ENCODE assay signal across 11 mouse cellular contexts in the genomic region with DNA sequence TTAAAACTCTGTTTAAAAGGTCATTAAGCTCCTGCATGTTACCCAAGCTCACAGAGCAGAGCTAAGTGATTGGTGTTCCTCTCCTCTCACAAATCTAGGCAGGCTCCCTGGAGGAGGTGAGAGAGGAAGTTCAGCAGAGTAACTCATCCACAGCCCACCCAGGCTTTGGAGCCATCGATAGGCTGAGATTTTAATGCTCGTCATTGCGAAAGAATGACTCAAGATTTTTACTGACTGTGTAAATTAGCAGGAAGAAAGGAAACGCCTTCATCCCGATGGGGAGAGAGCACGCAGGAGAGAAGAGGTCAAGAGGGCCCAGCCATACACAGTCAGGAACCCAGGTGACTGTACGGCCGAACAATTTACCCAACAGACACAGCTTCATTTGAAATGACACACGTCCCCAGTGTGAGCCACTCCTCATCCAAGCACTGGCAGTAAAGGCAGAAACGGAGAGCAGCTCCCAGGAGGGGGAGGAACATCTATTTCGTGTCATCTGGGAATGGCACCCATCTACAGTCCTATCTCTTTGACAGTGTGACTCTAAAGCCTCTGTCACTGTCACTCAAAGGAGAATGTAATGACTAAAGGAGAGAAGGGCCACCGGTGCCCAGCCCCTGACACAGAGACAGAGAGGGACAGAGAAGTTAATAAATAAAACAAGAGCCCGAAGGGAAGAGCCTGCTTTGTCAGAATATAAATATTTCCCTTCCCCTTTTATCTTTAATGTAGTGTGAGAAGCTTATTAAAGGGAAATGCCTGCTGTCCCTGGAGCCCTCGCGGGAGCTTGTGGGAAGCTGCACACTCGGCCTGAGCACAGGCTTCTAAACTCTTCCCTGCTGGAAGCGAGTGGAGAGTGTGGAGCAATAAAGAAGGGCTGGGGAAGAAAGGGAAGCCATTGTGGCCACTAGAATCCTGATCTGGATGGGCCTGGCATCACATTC. TPM values are rescaled to one million over a fixed set of nuclear protein-coding genes. Genes with fewer than 3 reads are reported as not detected.
DNase-seq lines count a peak whose midpoint lies in the region; ATAC-seq lines count a peak whose summit lies in the region.
"Had no signal": no experiment of that assay in that cellular context is flagged by ENCODE, and none has a peak within 500 bp of the region (broad histone marks: within the 10 kb centered on the region; RNA-seq: fewer than 3 reads in every experiment).

No protein-coding gene starts in this region.

- peaks cover 15% of the 10 kb centered on the region for H3K4me1 ChIP-seq in lung, embryonic 15.5 days
- 0 out of 2 replicates have a peak, but pooled peaks cover 7% of the 10 kb centered on the region for H3K4me1 ChIP-seq in embryonic facial prominence, embryonic 14.5 days (ENCODE audit: control insufficient read depth, insufficient read depth, low read length)
- H3K4me1 ChIP-seq in limb, embryonic 10.5 days = peaks cover 30% of the 10 kb centered on the region
- H3K4me1 ChIP-seq in neural tube, embryonic 13.5 days (replicated peaks) = peaks cover 38% of the 10 kb centered on the region
- no peaks in the 10 kb centered on the region for H3K4me1 ChIP-seq in heart, embryonic 12.5 days (replicated peaks)

- H3K9ac ChIP-seq in lung, embryonic 15.5 days = no peak overlapping the region
- H3K9ac ChIP-seq in embryonic facial prominence, embryonic 14.5 days (ENCODE audit: low read depth, low read length) = peak overlapping the region; percentile 20; the same call in 1 of the 2 replicates
- H3K9ac ChIP-seq in neural tube, embryonic 13.5 days = peak overlapping the region; percentile 22
- no peak overlapping the region for H3K9ac ChIP-seq in heart, embryonic 12.5 days
- H3K9ac ChIP-seq: liver, embryonic 15.5 days had no signal

- H3K4me2 ChIP-seq in lung, embryonic 15.5 days = 0 out of 2 replicates have a peak overlapping the region, but pooled peaks have one; percentile 1
- H3K4me2 ChIP-seq in embryonic facial prominence, embryonic 14.5 days (ENCODE audit: low read depth, low read length) = no peak overlapping the region
- H3K4me2 ChIP-seq in neural tube, embryonic 13.5 days = no peak overlapping the region
- H3K4me2 ChIP-seq in heart, embryonic 12.5 days = no peak overlapping the region
- H3K4me2 ChIP-seq: liver, embryonic 15.5 days had no signal

- 13% methylated on average over 17 of the region's 17 CpGs for WGBS in lung, embryonic 15.5 days
- 40% methylated on average over 17 of the region's 17 CpGs for WGBS in embryonic facial prominence, embryonic 14.5 days
- WGBS in limb, embryonic 10.5 days = 48% methylated on average over 17 of the region's 17 CpGs
- WGBS in neural tube, embryonic 13.5 days = 17% methylated on average over 17 of the region's 17 CpGs
- 54% methylated on average over 17 of the region's 17 CpGs for WGBS in heart, embryonic 12.5 days

- no peaks in the 10 kb centered on the region for H3K27me3 ChIP-seq in lung, embryonic 15.5 days
- H3K27me3 ChIP-seq in embryonic facial prominence, embryonic 14.5 days (replicated peaks; ENCODE audit: control insufficient read depth, insufficient read depth, low read length) = no peaks in the 10 kb centered on the region
- H3K27me3 ChIP-seq in limb, embryonic 10.5 days (ENCODE audit: low read depth, poor library complexity, severe bottlenecking) = no peaks in the 10 kb centered on the region
- H3K27me3 ChIP-seq in neural tube, embryonic 13.5 days = no peaks in the 10 kb centered on the region
- peaks cover 40% of the 10 kb centered on the region for H3K27me3 ChIP-seq in heart, embryonic 12.5 days (replicated peaks)
- H3K27me3 ChIP-seq: liver, embryonic 15.5 days had no signal

- peak; percentile 78; the same call in 1 of the 2 replicates for ATAC-seq in lung, embryonic 15.5 days (ENCODE audit: borderline replicate concordance, extremely low read depth, low FRiP score, low TSS enrichment)
- 0 out of 2 replicates have a peak, but pooled peaks have one; percentile 22 for ATAC-seq in embryonic facial prominence, embryonic 14.5 days (ENCODE audit: low read depth)
- ATAC-seq in neural tube, embryonic 13.5 days (ENCODE audit: low read depth) = peak; percentile 42
- no peak for ATAC-seq in heart, embryonic 12.5 days (ENCODE audit: insufficient number of reproducible peaks, low FRiP score)

- H3K4me3 ChIP-seq in lung, embryonic 15.5 days = no peak overlapping the region
- H3K4me3 ChIP-seq in embryonic facial prominence, embryonic 14.5 days (ENCODE audit: low read depth, low read length) = no peak overlapping the region
- H3K4me3 ChIP-seq in limb, embryonic 10.5 days = no peak overlapping the region
- no peak overlapping the region for H3K4me3 ChIP-seq in neural tube, embryonic 13.5 days
- H3K4me3 ChIP-seq in heart, embryonic 12.5 days = no peak overlapping the region
- H3K4me3 ChIP-seq: liver, embryonic 15.5 days had no signal

- no peak for DNase-seq in lung, postnatal 36 days
- no peak for DNase-seq in embryonic facial prominence, embryonic 14.5 days (ENCODE audit: low spot score)
- DNase-seq in limb, embryonic 10.5 days (ENCODE audit: low spot score) = no peak
- no peak for DNase-seq in spleen, postnatal 14 days (ENCODE audit: low spot score in 2 of 2)
- DNase-seq: adrenal gland, postnatal 25 days; cerebellum, postnatal 36 days; heart, postnatal 10 days had no signal

- H3K36me3 ChIP-seq in lung, embryonic 15.5 days = no peaks in the 10 kb centered on the region
- H3K36me3 ChIP-seq in embryonic facial prominence, embryonic 14.5 days (ENCODE audit: control insufficient read depth, insufficient read depth, low read length) = no peaks in the 10 kb centered on the region
- H3K36me3 ChIP-seq in limb, embryonic 10.5 days = no peaks in the 10 kb centered on the region
- no peaks in the 10 kb centered on the region for H3K36me3 ChIP-seq in neural tube, embryonic 13.5 days
- H3K36me3 ChIP-seq in heart, embryonic 12.5 days = no peaks in the 10 kb centered on the region
- H3K36me3 ChIP-seq: liver, embryonic 15.5 days had no signal

- peak overlapping the region; percentile 49; the same call in 1 of the 2 replicates for H3K27ac ChIP-seq in lung, embryonic 15.5 days
- no peak overlapping the region for H3K27ac ChIP-seq in embryonic facial prominence, embryonic 14.5 days (replicated peaks; ENCODE audit: low read depth, low read length)
- peak overlapping the region; percentile 46 for H3K27ac ChIP-seq in limb, embryonic 10.5 days
- H3K27ac ChIP-seq in neural tube, embryonic 13.5 days (replicated peaks) = peak overlapping the region; percentile 76
- H3K27ac ChIP-seq in heart, embryonic 12.5 days (ENCODE audit: poor library complexity, severe bottlenecking) = no peak overlapping the region
- H3K27ac ChIP-seq: liver, embryonic 15.5 days had no signal

- H3K9me3 ChIP-seq in lung, embryonic 15.5 days = no peaks in the 10 kb centered on the region
- H3K9me3 ChIP-seq in embryonic facial prominence, embryonic 14.5 days (ENCODE audit: control insufficient read depth, low read length) = no peaks in the 10 kb centered on the region
- no peaks in the 10 kb centered on the region for H3K9me3 ChIP-seq in limb, embryonic 10.5 days (replicated peaks)
- H3K9me3 ChIP-seq in neural tube, embryonic 13.5 days = no peaks in the 10 kb centered on the region
- H3K9me3 ChIP-seq in heart, embryonic 12.5 days (replicated peaks) = no peaks in the 10 kb centered on the region
- H3K9me3 ChIP-seq: liver, embryonic 15.5 days had no signal

RNA-seq across cellular contexts. Expression of a gene that starts 17.3 kb away (rescaled TPM):
- 15.4 and 15.8 TPM in 2 replicates for polyA plus RNA-seq in lung, embryonic 15.5 days (2015; fragmentation: Nextera tagmentation; extraction: Ambion mirVana)
- polyA plus RNA-seq in embryonic facial prominence, embryonic 14.5 days (2014; fragmentation: Nextera tagmentation; extraction: Ambion mirVana) = 13.8 and 16.6 TPM in 2 replicates
- 13.2 and 13.5 TPM in 2 replicates for polyA plus RNA-seq in limb, embryonic 10.5 days (2016; fragmentation: Nextera tagmentation; extraction: Ambion mirVana)
- polyA plus RNA-seq in neural tube, embryonic 13.5 days (2015; fragmentation: Nextera tagmentation; extraction: Ambion mirVana) = 6.7 and 6.8 TPM in 2 replicates
- polyA plus RNA-seq in heart, embryonic 12.5 days (2016; fragmentation: Nextera tagmentation; extraction: Ambion mirVana) = 5.5 and 6.2 TPM in 2 replicates

RNA-seq across cellular contexts. Expression of a gene that starts 51.1 kb away (rescaled TPM):
- polyA plus RNA-seq in lung, embryonic 15.5 days (2015; fragmentation: Nextera tagmentation; extraction: Ambion mirVana) = 0.76 and 0.86 TPM in 2 replicates
- 1.6 and 5.9 TPM in 2 replicates for polyA plus RNA-seq in embryonic facial prominence, embryonic 14.5 days (2014; fragmentation: Nextera tagmentation; extraction: Ambion mirVana)
- polyA plus RNA-seq in limb, embryonic 10.5 days (2016; fragmentation: Nextera tagmentation; extraction: Ambion mirVana) = 0.18 and 0.55 TPM in 2 replicates
- 6.9 and 10.3 TPM in 2 replicates for polyA plus RNA-seq in neural tube, embryonic 13.5 days (2015; fragmentation: Nextera tagmentation; extraction: Ambion mirVana)
- 0.15 TPM in 1 of 2 replicates, not detected in the other for polyA plus RNA-seq in heart, embryonic 12.5 days (2016; fragmentation: Nextera tagmentation; extraction: Ambion mirVana)
- polyA plus RNA-seq: liver, embryonic 15.5 days had no signal

Comparison
In these comparisons a context has a peak if more than half of its experiments do, and no peak if none do; other contexts are left out.
1. H3K27ac ChIP-seq: peak in lung, embryonic 15.5 days (single experiment), limb, embryonic 10.5 days (single experiment) and neural tube, embryonic 13.5 days (single experiment); none in embryonic facial prominence, embryonic 14.5 days (single experiment) and heart, embryonic 12.5 days (single experiment).
2. H3K9ac ChIP-seq: peak in embryonic facial prominence, embryonic 14.5 days (single experiment) and neural tube, embryonic 13.5 days (single experiment); none in lung, embryonic 15.5 days (single experiment) and heart, embryonic 12.5 days (single experiment).